10 mouse cellular contexts compared by ENCODE assay signal in the genomic region with DNA sequence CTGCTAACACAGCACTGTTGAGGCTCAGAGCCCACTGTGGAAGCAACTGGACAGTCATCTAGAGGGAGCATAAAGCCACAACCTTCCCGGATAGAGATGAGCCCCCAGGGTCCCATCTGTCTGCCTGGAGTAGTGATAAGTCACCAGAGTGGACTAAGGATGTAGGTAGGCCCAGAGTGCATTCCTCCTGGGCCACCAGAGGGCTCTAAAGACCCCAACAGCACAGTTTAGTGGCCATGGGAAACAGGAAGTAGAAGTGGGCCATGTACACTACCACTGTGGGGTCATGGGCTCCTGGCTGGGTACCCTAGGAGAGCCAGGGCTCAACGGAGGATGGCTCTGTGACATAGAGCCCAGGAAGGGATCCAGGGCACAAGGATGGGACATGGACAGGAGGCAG. TPM values are rescaled to one million over a fixed set of nuclear protein-coding genes. Genes with fewer than 3 reads are reported as not detected.
DNase-seq lines count a peak whose midpoint lies in the region; ATAC-seq lines count a peak whose summit lies in the region.
"Had no signal": no experiment of that assay in that cellular context is flagged by ENCODE, and none has a peak within 500 bp of the region (broad histone marks: within the 10 kb centered on the region; RNA-seq: fewer than 3 reads in every experiment).

No protein-coding gene starts in this region.

- peak overlapping the region; percentile 80 for H3K27ac ChIP-seq in heart, embryonic 13.5 days (replicated peaks)
- H3K27ac ChIP-seq in midbrain, embryonic 10.5 days (replicated peaks), result peak overlapping the region; percentile 38; the same call in 1 of the 2 replicates
- no peak overlapping the region; the same call in 1 of the 2 replicates for H3K27ac ChIP-seq in midbrain, embryonic 16.5 days (ENCODE audit: low read length)
- peak overlapping the region; percentile 93 for H3K27ac ChIP-seq in embryonic facial prominence, embryonic 13.5 days
- peak overlapping the region; percentile 56 for H3K27ac ChIP-seq in neural tube, embryonic 13.5 days (replicated peaks)

- intact Hi-C loops in heart, postnatal 36 days (cut with DNase I), result no loop called here

- no peak overlapping the region for H3K4me3 ChIP-seq in heart, embryonic 13.5 days
- H3K4me3 ChIP-seq in midbrain, embryonic 10.5 days, result no peak overlapping the region
- H3K4me3 ChIP-seq in midbrain, embryonic 16.5 days (ENCODE audit: low read depth, low read length), result no peak overlapping the region
- H3K4me3 ChIP-seq in embryonic facial prominence, embryonic 13.5 days, result 0 out of 2 replicates have a peak overlapping the region, but pooled peaks have one; percentile 2
- no peak overlapping the region for H3K4me3 ChIP-seq in neural tube, embryonic 13.5 days
- H3K4me3 ChIP-seq: erythroblast, embryonic 14.5 days had no signal

- no peak overlapping the region for H3K4me2 ChIP-seq in heart, embryonic 13.5 days
- H3K4me2 ChIP-seq in midbrain, embryonic 16.5 days (ENCODE audit: low read length), result no peak overlapping the region
- peak overlapping the region; percentile 51 for H3K4me2 ChIP-seq in embryonic facial prominence, embryonic 13.5 days
- no peak overlapping the region; the same call in 1 of the 2 replicates for H3K4me2 ChIP-seq in neural tube, embryonic 13.5 days

- DNase-seq in heart, postnatal 36 days, result no peak
- no peak for DNase-seq in midbrain, embryonic 10.5 days (ENCODE audit: low spot score)
- DNase-seq in adrenal gland, postnatal 25 days, result no peak
- DNase-seq in right cerebral cortex, postnatal 25 days, result no peak
- DNase-seq: retina, postnatal 1 day had no signal

- no peaks in the 10 kb centered on the region for H3K9me3 ChIP-seq in heart, embryonic 13.5 days
- no peaks in the 10 kb centered on the region for H3K9me3 ChIP-seq in midbrain, embryonic 10.5 days (replicated peaks)
- no peaks in the 10 kb centered on the region for H3K9me3 ChIP-seq in midbrain, embryonic 16.5 days (replicated peaks; ENCODE audit: control insufficient read depth, low read length, poor library complexity, severe bottlenecking)
- H3K9me3 ChIP-seq in embryonic facial prominence, embryonic 13.5 days, result no peaks in the 10 kb centered on the region
- H3K9me3 ChIP-seq in neural tube, embryonic 13.5 days, result no peaks in the 10 kb centered on the region

- 76% methylated on average over 2 of the region's 2 CpGs for WGBS in heart, embryonic 13.5 days
- WGBS in midbrain, embryonic 10.5 days, result 82% methylated on average over 2 of the region's 2 CpGs
- 86% methylated on average over 2 of the region's 2 CpGs for WGBS in midbrain, embryonic 16.5 days
- WGBS in embryonic facial prominence, embryonic 13.5 days, result 73% methylated on average over 2 of the region's 2 CpGs
- 51% methylated on average over 2 of the region's 2 CpGs for WGBS in neural tube, embryonic 13.5 days

- H3K27me3 ChIP-seq in heart, embryonic 13.5 days (replicated peaks), result no peaks in the 10 kb centered on the region
- H3K27me3 ChIP-seq in midbrain, embryonic 10.5 days (ENCODE audit: low read depth, poor library complexity, severe bottlenecking), result no peaks in the 10 kb centered on the region
- H3K27me3 ChIP-seq in midbrain, embryonic 16.5 days (ENCODE audit: control insufficient read depth, insufficient read depth, low read depth, low read length), result no peaks in the 10 kb centered on the region
- no peaks in the 10 kb centered on the region for H3K27me3 ChIP-seq in embryonic facial prominence, embryonic 13.5 days
- H3K27me3 ChIP-seq in neural tube, embryonic 13.5 days, result no peaks in the 10 kb centered on the region

- peaks cover 69% of the 10 kb centered on the region for H3K36me3 ChIP-seq in heart, embryonic 13.5 days
- peaks cover 96% of the 10 kb centered on the region for H3K36me3 ChIP-seq in midbrain, embryonic 10.5 days
- no peaks in the 10 kb centered on the region; the same call in 1 of the 2 replicates for H3K36me3 ChIP-seq in midbrain, embryonic 16.5 days (ENCODE audit: control insufficient read depth, insufficient read depth, low read length)
- H3K36me3 ChIP-seq in embryonic facial prominence, embryonic 13.5 days, result peaks cover 70% of the 10 kb centered on the region
- H3K36me3 ChIP-seq in neural tube, embryonic 13.5 days, result peaks cover 66% of the 10 kb centered on the region

- peaks cover 77% of the 10 kb centered on the region for H3K4me1 ChIP-seq in heart, embryonic 13.5 days
- H3K4me1 ChIP-seq in midbrain, embryonic 10.5 days, result peaks cover 47% of the 10 kb centered on the region
- peaks cover 45% of the 10 kb centered on the region for H3K4me1 ChIP-seq in midbrain, embryonic 16.5 days (ENCODE audit: control insufficient read depth, insufficient read depth, low read length)
- H3K4me1 ChIP-seq in embryonic facial prominence, embryonic 13.5 days, result peaks cover 63% of the 10 kb centered on the region
- H3K4me1 ChIP-seq in neural tube, embryonic 13.5 days (replicated peaks), result peaks cover 95% of the 10 kb centered on the region

- ATAC-seq in heart, embryonic 13.5 days (ENCODE audit: extremely low read depth, insufficient number of reproducible peaks, low FRiP score, low TSS enrichment), result no peak
- ATAC-seq in midbrain, embryonic 16.5 days, result no peak
- peak; percentile 3; the same call in 1 of the 2 replicates for ATAC-seq in embryonic facial prominence, embryonic 13.5 days (ENCODE audit: insufficient number of reproducible peaks, insufficient read depth, low FRiP score, low TSS enrichment, low read depth)
- ATAC-seq in neural tube, embryonic 13.5 days (ENCODE audit: low read depth), result no peak

- H3K9ac ChIP-seq in heart, embryonic 13.5 days, result 0 out of 2 replicates have a peak overlapping the region, but pooled peaks have one; percentile 50
- H3K9ac ChIP-seq in midbrain, embryonic 16.5 days (ENCODE audit: low read depth, low read length), result no peak overlapping the region
- H3K9ac ChIP-seq in embryonic facial prominence, embryonic 13.5 days, result peak overlapping the region; percentile 57
- 0 out of 2 replicates have a peak overlapping the region, but pooled peaks have one; percentile 45 for H3K9ac ChIP-seq in neural tube, embryonic 13.5 days

RNA-seq across cellular contexts. Expression of a gene that starts 8.0 kb away (rescaled TPM):
- 25.0 and 25.4 TPM in 2 replicates for polyA plus RNA-seq in heart, embryonic 13.5 days (2015; fragmentation: Nextera tagmentation; extraction: Ambion mirVana)
- total RNA-seq in heart, postnatal 36 days (2021), result 10 to 100 TPM; 13.4 to 14.7 TPM
- polyA plus RNA-seq in midbrain, embryonic 10.5 days (2016; fragmentation: Nextera tagmentation; extraction: Ambion mirVana), result 28.6 and 36.2 TPM in 2 replicates
- polyA plus RNA-seq in midbrain, embryonic 16.5 days (2015; fragmentation: Nextera tagmentation; extraction: Ambion mirVana), result 56.0 and 61.5 TPM in 2 replicates
- 45.0 and 47.6 TPM in 2 replicates for polyA plus RNA-seq in embryonic facial prominence, embryonic 13.5 days (2015; fragmentation: Nextera tagmentation; extraction: Ambion mirVana)
- polyA plus RNA-seq in neural tube, embryonic 13.5 days (2015; fragmentation: Nextera tagmentation; extraction: Ambion mirVana), result 68.5 and 72.3 TPM in 2 replicates
- total RNA-seq in adrenal gland, postnatal 25 days (2021), result 121 and 195 TPM in 2 replicates

RNA-seq across cellular contexts. Expression of a gene that starts 33.7 kb away (rescaled TPM):
- 3.3 and 3.5 TPM in 2 replicates for polyA plus RNA-seq in heart, embryonic 13.5 days (2015; fragmentation: Nextera tagmentation; extraction: Ambion mirVana)
- total RNA-seq in heart, postnatal 36 days (2021), result 1 to 10 TPM; 7.2 to 9.1 TPM
- polyA plus RNA-seq in midbrain, embryonic 10.5 days (2016; fragmentation: Nextera tagmentation; extraction: Ambion mirVana), result 43.7 and 50.8 TPM in 2 replicates
- 18.4 and 23.1 TPM in 2 replicates for polyA plus RNA-seq in midbrain, embryonic 16.5 days (2015; fragmentation: Nextera tagmentation; extraction: Ambion mirVana)
- 20.6 and 21.8 TPM in 2 replicates for polyA plus RNA-seq in embryonic facial prominence, embryonic 13.5 days (2015; fragmentation: Nextera tagmentation; extraction: Ambion mirVana)
- polyA plus RNA-seq in neural tube, embryonic 13.5 days (2015; fragmentation: Nextera tagmentation; extraction: Ambion mirVana), result 17.6 and 20.6 TPM in 2 replicates
- 9.6 and 16.8 TPM in 2 replicates for total RNA-seq in adrenal gland, postnatal 25 days (2021)
